Mouse (Mus musculus) heart, postnatal 0 days (tissue): ENCODE results near the gene Dixdc1.

Experiments
- CTCF ChIP-seq: IDR thresholded peaks from 2 replicates; pipeline ENCODE4 v1.5.1; 2016; ENCODE audit warnings: antibody characterized with exemption, control low read depth, low read depth
- EP300 ChIP-seq: IDR thresholded peaks from 2 replicates; pipeline ENCODE4 v1.6.1; 2016; ENCODE audit warnings: antibody characterized with exemption, low read depth

GRCm38 (mm10) chr9:50763331-50763730 lies 24.0 kb upstream of the Dixdc1 start:
- TF ChIP-seq CTCF (peak; percentile 71), EP300 (no peak)
